Mouse (Mus musculus): ENCODE results near the gene Rims1. TPM values are rescaled to one million over a fixed set of nuclear protein-coding genes. Genes with fewer than 3 reads are reported as not detected.

Rims1 gene
- total RNA-seq, 4 experiments from 2014 or later, result 227 to 279 (median 248) TPM

- DNase-seq (ENCODE audit: low spot score in 2 of 2), result no peak
These were observed 217.9 kb downstream of the Rims1 start for GRCm38 (mm10) chr1:22587859-22588383.

- DNase-seq (ENCODE audit: low spot score in 2 of 2), result no peak
These were observed 220.2 kb downstream of the Rims1 start for GRCm38 (mm10) chr1:22585560-22585959.

GRCm38 (mm10) chr1:22579470-22579869 is 226.3 kb downstream of the Rims1 start:
- no peak for DNase-seq (ENCODE audit: low spot score in 2 of 2)

- no peak for DNase-seq (ENCODE audit: low spot score in 2 of 2)
These were observed 233.1 kb downstream of the Rims1 start for GRCm38 (mm10) chr1:22572720-22573119.

DNA sequence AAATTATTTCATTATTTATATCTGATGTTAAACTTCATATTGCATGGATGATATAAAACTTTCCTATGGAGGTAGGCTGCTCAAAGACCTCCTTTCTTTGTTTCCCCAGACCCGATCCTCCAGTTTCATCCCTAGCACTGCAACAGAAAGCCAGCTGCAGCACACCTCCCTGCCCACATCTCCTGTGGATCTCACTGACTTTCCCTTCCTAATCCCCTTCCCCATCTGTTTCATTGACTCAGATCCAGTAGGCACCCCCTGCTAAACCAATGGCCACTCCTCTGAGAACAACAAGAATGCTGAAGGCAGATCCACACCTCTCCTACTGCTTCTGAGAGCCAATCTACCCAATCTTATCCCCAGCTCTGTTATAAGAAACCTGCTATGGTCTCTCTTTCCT is 259.5 kb downstream of the Rims1 start:
- no peak for DNase-seq (ENCODE audit: low spot score in 2 of 2)

DNA sequence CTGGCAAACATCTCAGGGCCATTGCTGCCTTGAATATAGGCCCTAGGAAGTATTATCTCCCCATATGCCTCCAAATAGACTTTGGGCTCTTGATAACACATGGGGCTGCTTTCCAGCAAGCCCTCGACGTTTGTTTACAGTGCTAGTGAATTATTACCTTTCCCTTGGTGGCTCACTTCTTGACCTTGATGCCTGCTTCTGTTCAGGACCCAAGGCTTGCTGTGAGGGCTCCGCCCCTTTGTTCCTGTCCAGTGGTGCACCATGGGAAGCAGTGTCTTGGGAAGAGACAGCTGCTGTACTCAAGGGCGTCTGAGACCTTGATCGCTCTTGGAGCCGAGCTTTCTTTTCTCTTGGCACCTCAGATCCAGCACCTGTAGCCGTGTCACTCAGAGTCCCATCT is 267.7 kb downstream of the Rims1 start:
- DNase-seq (ENCODE audit: low spot score in 2 of 2), result no peak

GRCm38 (mm10) chr1:22536776-22537175 is 269.0 kb downstream of the Rims1 start:
- DNase-seq (ENCODE audit: low spot score in 2 of 2), result no peak

DNA sequence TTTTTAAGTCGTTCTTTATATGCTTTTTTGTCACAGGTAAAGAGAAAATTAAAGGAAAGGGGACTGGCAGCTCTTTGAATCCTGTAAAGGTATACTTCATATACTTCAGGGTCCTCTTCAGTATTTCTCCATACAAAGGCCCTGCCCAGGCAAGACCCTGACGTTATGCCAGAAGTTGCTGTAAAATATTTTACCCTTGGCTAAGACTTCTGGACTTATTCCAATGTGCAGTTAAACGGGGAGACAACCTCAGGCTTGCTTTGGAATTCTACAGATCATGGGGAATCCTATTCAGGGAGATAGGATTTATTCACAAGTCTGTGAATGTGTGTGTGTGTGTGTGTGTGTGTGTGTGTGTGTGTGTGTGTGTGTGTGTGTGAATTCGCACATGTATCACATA is 270.7 kb downstream of the Rims1 start:
- no peak for DNase-seq (ENCODE audit: low spot score in 2 of 2)

GRCm38 (mm10) chr1:22533146-22534096 is 272.4 kb downstream of the Rims1 start:
- no peak for DNase-seq (ENCODE audit: low spot score in 2 of 2)

DNA sequence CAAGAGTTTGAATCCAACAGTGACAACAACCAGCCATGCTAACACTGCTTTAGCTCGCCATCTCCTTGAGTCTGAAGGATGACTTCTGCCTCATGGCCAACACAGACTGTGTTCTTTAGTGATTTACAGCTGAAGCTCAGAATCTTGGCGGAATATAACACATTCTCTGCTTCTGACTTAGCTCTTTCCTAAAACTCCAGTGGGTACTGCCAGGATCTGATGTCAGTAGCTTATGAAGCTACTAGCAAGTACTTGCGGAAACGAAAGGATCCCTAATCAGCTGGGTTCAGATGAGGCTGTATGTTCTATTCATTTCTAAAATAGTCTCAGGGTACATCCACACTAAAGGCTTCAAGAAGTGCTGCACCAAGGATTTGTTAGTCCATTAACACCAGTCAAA is 290.7 kb downstream of the Rims1 start:
- no peak for DNase-seq (ENCODE audit: low spot score in 2 of 2)

DNA sequence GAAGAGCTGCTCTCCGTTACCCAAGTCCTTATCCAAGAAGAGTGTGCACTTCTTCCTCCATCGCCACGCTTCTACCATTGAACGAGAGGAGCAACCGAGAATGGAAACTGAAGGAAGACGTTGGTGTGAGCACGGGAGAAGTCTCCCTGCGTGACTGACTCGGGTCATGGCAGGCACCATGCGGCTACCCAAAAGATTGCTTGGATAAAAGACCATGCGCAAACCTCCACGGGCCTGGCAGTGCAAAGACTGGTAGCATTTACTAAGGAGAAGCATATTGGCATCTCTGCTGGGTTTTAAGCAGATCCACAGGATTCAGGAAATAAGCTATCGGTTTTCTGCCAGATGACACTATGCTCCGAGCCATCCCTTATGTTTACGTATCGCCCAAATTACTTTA is 293.4 kb downstream of the Rims1 start:
- DNase-seq (ENCODE audit: low spot score in 2 of 2), result no peak

DNA sequence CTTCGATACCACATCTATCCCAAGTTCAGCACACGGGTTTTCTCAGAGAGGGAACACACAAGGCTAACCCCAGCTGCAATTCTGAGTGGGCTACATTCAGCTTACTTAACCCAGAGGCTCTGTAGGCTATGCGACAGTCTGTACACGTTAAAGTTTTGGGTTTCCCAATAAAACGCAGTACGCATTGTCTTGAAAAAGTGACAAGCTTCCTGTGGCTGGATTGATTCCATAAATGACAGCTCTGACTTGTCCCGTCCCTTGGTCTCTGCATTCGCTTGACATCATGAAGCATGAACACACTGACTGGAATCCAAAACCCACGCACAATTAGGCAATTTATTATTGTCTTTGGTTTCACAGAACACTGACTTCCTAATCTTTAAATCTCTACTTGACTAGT is 294.2 kb downstream of the Rims1 start:
- no peak for DNase-seq (ENCODE audit: low spot score in 2 of 2)

- no peak for DNase-seq (ENCODE audit: low spot score in 2 of 2)
These were observed 296.8 kb downstream of the Rims1 start for GRCm38 (mm10) chr1:22508735-22509615.

- DNase-seq (ENCODE audit: low spot score in 2 of 2), result no peak
These were observed 318.4 kb downstream of the Rims1 start for GRCm38 (mm10) chr1:22487270-22487864.

- no peak for DNase-seq (ENCODE audit: low spot score in 2 of 2)
These were observed 329.6 kb downstream of the Rims1 start for GRCm38 (mm10) chr1:22476220-22476619.

- no peak for DNase-seq (ENCODE audit: low spot score in 2 of 2)
These were observed 338.8 kb downstream of the Rims1 start for GRCm38 (mm10) chr1:22467033-22467432.

GRCm38 (mm10) chr1:22466597-22466996 is 339.2 kb downstream of the Rims1 start:
- DNase-seq (ENCODE audit: low spot score in 2 of 2), result no peak

- DNase-seq (ENCODE audit: low spot score in 2 of 2), result no peak
These were observed 381.8 kb downstream of the Rims1 start for GRCm38 (mm10) chr1:22424020-22424419.

DNA sequence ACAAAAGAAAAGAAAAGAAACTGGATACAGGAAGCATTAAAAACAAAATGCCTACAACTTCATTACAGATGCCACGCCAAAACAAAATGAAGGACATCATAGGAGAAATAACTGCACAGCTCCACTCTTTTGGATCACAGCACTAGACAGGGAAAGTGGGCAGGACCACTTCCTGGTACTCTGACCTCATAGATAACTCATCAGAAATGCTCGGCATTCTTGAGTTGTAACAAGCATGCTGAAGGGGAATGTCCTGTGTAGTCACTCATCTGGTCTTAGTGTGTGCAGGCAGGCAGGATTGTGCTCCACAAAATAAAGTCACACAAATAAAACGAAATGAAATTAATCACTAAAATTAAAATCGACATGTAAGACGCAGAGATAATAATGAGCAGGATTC is 383.7 kb downstream of the Rims1 start:
- DNase-seq (ENCODE audit: low spot score in 2 of 2), result no peak

DNA sequence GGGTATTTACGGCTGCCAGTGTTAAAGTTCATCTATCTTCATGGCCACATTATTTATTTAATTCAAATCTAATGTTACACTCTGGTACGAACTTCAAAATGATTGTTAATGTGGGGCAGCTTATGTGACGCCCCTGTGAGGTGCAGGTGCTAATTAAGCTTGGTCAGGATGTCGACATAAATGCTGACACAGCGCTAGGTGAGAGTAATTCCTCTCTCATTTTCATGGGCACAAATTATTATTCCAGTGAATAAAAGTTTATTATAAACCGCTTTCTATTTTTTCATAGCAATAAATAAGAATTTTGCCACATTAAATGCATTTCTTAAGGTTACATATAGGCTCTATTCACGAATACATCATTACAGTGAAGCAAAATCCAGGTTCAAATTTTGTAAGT is 395.6 kb downstream of the Rims1 start:
- no peak for DNase-seq (ENCODE audit: low spot score in 2 of 2)

GRCm38 (mm10) chr1:22386361-22386760 is 419.4 kb downstream of the Rims1 start:
- DNase-seq (ENCODE audit: low spot score in 2 of 2), result no peak

DNA sequence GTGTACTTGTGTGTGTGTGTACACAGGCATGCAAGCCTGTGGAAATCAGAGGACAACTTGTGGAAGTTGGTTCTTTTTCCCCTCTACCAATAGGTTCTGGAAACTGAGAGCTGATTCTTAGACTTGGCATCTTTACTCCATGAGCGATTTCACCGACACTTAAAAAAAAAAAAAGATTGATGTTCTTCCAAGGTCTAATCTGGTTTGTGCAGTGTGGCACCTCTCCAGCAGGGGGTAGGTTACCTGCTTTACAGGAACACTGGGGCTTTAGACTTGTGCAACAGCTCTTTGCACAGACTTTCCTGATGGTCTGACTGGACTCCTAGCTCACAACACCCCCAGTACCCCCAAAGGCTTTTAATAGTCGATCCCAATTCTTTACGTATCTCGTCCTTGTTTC is 428.1 kb downstream of the Rims1 start:
- no peak for DNase-seq (ENCODE audit: low spot score in 2 of 2)
